Mouse (Mus musculus) regulatory T cell (primary cell): ENCODE measurements around the gene Rpl38.

ENCODE experiments used
- in situ Hi-C: fragments of 300-600 bp; cut with MboI, MseI; formaldehyde crosslinking; loops from one replicate; pipeline ENCODE4 v1.15.1; 2025; ENCODE audit warnings: high pct_unique_total_duplicates

Gene Rpl38

DNA sequence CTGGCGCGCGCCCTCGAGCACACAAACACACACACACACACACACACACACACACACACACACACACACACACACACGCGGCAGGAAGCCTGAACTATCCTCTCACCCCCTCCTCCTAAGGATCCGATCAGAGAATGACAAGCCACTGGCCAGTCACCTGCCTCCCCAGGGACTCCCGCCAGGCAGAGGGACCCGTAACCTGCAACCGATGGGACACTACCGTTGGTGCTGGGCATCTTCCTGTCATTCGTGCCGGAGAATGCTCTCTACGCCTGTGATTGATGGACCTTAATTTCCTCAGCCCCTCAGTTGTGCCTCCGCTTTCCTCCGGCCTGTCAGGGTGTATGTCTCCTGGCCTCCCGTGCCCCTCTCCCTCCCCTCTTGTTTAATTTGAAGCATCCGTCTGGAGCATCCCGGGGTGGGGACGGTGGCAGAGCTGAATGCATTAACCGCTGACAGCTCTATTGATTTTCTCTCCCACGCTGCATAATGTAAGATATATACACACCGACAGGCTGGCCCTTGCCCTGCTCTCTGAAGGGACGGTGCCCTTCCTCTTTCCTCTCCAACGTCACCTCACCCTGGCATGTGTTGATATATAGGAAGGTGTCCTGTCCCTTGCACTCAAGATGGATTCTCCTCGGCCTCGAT is 11.2 kb upstream of the Rpl38 start:
- in situ Hi-C loops = loop anchor here (25.0 kb wide), 1 partner anchor 1095 kb away; no protein-coding TSS in a partner anchor

DNA sequence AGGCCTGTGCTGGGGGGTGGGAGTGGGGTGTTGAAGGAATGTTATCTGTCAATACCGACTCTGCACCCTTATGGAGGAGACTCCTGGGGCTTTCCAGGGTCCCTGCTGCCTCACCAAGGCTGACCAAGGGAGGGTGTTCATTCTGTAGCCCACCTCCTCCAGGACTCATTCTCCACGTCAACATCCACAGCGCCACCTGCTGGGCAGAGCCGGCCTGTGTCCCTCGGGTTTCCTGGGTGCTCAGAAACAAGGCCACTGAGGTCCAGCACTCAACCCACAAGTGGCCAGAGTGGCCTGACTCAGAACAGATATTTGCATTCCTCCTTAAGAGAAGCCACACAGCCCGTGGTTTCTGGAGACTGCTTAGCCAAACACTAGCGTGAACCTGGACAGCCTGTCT is 10.6 kb upstream of the Rpl38 start:
- in situ Hi-C loops = loop anchor here (25.0 kb wide), 1 partner anchor 1095 kb away; no protein-coding TSS in a partner anchor

DNA sequence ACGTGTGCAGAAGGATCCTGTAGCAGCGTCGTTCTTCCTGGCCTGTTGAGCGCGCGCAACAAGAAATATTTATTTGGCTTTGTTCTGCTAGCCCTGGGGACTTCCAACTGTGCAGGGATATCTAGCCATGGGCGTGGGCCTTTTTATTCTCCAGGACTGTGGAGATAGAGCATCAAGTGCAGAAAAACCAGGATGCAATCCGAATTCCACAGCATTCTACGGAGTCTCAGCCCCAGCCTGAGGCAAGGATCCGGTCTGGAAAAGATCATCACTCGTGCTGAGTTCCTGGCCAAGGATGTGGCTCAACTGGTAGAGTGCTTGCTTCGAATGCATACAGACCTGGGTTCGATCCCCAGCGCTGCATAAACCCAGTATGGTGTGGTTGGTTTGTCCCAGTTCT is 6.2 kb upstream of the Rpl38 start:
- in situ Hi-C loops = loop anchor here (25.0 kb wide), 1 partner anchor 1100 kb away; no protein-coding TSS in a partner anchor

DNA sequence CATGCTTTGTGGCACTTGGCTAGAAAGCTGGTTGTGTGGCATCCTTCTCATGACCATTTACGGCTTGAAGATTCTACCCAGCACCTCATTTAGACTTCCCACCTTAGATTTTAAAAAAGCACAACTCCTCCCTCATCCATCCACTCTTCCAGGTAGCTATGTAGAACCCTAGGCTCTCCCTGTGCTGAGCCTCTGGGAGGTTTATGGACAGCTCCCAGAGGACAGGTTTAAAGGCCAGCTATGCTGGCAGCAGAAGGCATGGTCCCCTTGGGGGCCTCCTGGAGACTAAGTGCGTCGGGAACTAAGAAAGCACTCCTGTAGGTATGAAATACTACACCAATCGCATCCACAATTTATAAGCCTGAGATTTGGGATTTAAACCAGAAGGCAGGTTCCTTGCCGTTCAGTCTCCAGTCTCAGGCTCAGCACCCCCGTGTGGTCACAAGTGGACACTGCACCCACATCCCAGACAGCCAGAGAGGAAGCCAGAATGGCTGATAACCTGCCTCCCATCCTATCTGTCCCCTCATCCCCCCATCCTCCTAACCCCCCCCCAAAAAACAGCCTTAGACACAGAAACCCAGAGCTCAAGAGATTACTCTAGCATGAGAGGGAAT is 5.5 kb upstream of the Rpl38 start:
- in situ Hi-C loops = loop anchor here (25.0 kb wide), 1 partner anchor 1101 kb away; no protein-coding TSS in a partner anchor

DNA sequence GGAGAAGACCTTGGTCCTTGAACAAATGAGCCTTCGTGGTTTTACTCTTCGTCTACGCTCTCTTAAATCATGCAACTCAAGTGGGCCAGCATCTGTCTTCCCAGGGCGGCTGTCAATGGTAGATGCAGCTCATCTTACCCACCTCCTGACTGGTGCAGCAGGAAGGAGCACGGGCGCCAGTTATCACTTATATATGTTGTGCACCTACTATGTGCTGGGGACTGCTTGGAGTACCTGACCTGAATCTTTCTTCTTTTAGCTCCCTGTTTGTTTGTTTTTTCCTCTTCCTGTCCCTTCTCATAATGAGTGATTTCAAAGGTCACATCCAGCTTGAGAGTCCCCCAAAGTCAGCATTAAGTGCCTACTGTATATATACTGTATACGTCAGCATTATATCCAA is 4.2 kb upstream of the Rpl38 start:
- in situ Hi-C loops = loop anchor here (25.0 kb wide), 1 partner anchor 1102 kb away; no protein-coding TSS in a partner anchor

DNA sequence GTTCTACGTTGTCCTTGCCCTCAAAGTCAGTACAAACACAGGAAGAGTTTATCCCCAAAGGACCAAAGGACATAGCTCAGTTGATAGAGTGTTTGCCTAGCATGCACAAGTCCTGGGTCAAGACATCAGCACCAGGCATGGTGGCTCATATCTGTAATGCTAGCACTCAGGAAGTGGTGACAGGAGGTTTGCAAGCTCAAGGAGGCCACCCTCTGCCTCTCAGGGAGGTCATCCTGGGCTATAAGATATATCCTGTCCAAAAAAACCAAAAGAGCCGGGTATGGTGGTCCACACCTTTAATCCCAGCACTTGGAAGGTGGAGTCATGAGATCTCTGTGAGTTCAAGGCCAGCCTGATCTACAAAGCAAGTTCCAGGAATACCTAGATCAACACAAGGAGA is 2.9 kb upstream of the Rpl38 start:
- in situ Hi-C loops = loop anchor here (25.0 kb wide), 1 partner anchor 1103 kb away; no protein-coding TSS in a partner anchor

DNA sequence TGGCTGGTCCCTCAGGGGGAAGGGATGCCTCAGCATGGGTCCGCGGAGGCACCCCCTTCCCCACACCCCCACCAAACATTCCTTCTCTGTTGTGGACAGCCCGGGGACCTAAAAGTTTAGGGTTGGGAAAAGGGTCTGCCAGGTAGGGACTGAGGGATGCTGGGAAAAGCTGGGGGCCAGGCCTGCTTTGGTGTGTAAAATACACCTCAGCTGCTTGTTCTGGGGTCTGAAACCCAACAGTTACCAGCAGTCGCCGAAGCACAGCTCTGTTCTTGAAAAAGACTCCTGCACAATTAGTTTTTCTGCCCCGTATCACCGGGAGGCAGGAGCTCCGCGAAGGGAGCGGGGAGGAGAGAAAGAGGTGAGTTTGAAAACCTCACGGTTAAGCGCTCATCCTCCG is 1.5 kb upstream of the Rpl38 start:
- in situ Hi-C loops = loop anchor here (25.0 kb wide), 1 partner anchor 1104 kb away; no protein-coding TSS in a partner anchor

DNA sequence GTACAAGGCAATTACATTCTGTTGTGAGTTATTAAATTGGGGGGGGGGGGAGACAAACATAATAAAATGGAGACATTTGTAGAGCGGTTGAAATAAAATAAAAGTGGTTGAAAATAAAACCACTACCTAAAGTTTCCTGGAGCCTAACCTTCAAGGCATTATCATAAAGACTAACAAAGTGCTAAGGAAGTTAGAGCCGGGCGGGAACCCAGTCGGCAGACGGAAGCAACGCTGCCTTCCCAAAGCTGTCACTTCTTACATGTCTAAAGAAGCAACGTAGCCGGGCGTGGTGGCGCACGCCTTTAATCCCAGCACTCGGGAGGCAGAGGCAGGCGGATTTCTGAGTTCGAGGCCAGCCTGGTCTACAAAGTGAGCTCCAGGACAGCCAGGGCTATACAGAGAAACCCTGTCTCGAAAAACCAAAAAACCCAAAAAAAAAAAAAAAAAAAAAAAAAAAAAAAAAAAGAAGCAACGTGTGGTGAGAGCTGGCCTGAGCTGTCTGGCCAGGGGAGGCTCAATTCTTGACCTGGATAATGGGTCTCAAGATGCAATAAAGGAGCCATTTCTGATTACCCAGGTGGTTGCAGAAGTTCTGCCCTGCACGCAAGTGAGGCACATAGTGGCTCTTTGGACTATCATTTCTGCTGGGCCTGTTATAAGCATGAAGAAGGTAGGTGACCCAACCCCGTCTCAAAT is 940 bp upstream of the Rpl38 start:
- in situ Hi-C loops = loop anchor here (25.0 kb wide), 1 partner anchor 1105 kb away; no protein-coding TSS in a partner anchor

DNA sequence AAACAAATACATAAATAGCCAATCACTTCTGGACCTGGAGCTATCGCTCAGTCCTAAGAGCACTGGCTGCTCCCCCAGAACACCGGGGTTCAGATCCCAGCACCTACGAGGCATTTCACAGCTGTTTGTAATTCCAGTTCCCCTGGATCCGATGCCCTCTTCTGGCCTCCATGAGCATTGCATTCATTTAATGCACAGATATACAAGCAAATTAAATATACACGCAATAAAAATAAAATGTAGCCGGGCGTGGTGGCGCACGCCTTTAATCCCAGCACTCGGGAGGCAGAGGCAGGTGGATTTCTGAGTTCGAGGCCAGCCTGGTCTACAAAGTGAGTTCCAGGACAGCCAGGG is 415 bp upstream of the Rpl38 start:
- in situ Hi-C loops = loop anchor here (25.0 kb wide), 1 partner anchor 1106 kb away; no protein-coding TSS in a partner anchor

DNA sequence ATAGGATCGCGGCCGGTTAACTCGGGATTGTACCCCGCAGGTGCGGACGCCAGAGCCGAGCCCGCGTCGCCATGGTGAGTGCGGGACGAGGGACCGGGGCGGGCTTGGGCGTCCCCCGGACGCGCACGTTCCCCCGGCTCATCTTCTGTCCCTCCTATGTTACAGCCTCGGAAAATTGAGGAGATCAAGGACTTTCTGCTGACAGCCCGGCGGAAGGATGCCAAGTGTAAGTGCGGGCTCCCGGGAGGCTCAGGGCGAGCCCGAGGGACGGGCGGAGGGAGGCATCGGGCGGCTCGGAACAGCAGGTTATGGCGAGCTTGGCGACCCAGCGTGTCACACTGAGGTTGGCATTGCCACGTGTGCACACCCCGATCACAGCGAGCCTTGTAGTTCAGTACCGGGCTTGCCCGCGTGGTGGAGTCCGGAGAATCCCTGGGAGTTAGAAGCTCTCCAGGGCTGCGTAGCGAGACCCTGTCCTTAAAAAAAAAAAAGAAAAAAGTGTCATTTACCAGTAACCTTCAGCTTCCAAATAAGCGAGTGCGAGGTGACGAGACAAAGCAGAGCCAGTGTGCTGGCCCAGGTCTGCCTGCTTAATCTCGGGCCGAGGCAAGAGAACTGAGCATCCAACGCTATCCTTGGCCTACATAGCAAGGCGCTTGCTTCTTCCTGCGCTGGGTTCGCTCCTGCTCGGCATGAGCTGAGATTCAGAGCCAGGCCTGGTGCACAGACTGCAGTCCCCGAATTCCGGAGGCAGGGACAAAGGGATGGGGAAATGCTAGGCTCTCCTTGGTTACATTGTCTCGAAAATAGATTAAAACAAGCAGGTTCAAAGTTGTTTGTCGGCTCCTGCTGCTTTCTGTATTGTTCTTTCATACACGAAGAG is 658 bp downstream of the Rpl38 start:
- in situ Hi-C loops = loop anchor here (25.0 kb wide), 1 partner anchor 1107 kb away; no protein-coding TSS in a partner anchor

DNA sequence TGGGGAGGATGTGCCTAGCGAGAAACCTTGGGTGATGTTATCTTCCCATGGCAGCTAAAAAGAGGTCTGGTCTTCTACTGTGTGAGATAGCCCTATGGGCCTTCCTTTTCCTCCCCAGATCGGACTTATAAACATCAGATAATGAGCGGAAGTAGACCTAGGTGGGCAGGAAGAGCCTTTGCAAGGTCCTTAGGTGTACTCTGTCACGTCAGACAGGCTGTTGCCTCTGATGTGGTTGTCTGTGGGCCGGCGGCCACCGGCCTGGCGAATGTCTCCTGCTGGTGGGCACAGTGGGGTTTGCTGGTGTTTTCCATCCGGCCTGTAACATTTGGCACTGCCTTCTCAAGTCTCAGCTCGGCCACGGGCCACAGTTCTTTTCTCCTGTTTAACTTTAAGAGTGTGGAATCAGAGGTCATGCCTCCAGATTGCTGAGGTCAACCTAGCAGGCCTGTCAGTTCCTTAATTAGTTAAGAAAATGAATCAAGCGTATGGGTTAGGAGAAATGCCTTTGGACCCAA is 1.4 kb downstream of the Rpl38 start:
- in situ Hi-C loops = loop anchor here (25.0 kb wide), 1 partner anchor 1107 kb away; no protein-coding TSS in a partner anchor

DNA sequence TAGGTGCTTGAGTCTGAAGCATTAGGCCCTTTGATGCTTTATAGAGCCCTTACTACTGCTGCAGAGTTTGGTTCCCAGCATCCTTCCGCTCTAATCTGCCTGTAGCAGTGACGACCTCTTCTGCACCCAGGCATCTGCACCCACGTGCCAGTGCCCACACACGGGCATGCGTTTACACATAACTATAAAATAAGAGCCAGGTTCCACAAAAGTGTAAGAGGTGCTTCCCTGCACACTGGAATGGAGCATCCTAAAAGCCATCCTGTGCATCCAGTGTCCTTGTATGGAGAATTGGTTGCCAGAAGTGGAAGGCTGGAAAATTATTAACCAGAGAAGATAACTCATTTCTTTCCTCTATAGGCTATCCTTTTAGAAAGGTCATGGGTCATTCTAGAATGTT is 2.8 kb downstream of the Rpl38 start:
- in situ Hi-C loops = loop anchor here (25.0 kb wide), 1 partner anchor 1109 kb away; no protein-coding TSS in a partner anchor

DNA sequence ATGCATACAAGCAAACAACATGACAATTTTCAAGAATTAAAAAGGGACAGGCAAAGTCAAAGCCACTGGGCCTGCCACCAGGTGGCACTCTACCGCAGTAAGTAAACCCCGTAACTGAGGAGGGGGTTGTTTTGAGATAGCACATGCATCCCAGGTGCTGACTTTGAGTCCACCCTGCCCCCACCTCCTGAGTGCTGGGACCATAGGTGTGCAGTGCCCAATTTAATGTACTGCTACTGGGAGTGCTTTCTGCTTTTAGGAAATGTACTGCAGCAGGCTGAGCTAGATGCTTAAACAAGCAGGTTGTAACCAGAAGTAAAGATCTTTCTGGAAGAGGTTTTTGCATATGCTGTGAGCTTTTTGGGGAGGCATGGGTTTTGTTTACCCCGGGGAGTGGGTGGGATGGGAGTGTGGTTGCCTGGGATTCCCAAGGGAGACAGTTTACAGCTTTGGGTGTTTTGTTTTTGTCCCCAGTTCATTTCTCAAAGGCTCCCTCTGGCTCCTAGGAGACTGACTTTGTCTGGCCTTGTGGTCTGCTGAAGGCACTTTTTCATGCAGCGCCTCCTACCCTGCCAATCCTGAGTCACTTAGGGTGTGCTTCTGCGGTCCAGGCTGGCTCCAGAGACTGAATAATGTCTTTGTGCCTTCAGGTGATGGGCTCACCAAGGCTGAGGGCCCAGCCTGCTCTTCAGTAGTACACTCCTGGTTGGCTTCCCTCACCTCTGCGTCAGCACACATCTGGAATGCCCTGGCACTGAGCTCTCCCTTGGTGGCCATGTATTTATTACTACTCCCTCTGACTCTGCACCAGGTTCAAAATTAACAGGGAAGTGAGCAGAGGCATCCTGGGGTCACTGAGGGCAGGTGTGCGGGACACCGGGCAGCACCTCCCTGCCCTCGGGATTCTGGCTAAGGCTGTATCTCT is 4.7 kb downstream of the Rpl38 start:
- in situ Hi-C loops = loop anchor here (25.0 kb wide), 1 partner anchor 1111 kb away; no protein-coding TSS in a partner anchor

DNA sequence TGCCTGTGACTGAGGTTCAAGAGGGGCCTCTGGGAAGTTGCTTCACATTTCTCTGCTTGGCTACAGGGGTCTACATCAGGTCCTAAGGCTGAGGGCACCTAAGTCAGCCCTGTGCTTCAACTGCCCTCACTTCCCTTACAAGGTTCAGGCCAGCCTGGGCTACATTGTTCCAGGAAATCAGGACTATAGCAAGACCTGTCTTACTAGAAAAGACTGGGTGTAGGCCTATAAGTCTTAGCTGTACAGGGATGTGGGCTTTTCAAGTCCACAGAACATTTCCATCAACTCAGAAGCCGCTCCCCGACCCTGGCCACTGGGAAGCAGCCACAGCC is 5.4 kb downstream of the Rpl38 start:
- in situ Hi-C loops = loop anchor here (25.0 kb wide), 1 partner anchor 1111 kb away; no protein-coding TSS in a partner anchor

DNA sequence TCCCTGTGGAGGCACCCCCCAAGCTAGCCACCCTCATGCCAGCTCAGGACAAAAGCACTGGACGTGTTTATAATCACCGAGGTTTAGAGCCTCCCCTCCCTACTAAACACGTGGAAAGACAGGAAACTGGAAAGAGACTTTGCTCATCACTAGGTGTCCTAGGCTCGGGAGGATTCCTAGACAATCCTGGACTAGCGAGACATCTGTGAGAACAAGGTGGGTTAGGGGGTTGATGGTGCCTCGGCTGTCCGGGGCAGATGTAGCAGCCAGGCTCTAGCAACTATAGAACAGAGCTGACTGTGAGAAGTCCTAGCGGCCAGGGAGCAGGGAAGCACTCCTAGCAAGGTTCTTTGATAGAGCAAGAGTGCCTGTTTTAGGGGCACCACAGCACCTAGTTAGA is 5.9 kb downstream of the Rpl38 start:
- in situ Hi-C loops = loop anchor here (25.0 kb wide), 1 partner anchor 1112 kb away; no protein-coding TSS in a partner anchor

DNA sequence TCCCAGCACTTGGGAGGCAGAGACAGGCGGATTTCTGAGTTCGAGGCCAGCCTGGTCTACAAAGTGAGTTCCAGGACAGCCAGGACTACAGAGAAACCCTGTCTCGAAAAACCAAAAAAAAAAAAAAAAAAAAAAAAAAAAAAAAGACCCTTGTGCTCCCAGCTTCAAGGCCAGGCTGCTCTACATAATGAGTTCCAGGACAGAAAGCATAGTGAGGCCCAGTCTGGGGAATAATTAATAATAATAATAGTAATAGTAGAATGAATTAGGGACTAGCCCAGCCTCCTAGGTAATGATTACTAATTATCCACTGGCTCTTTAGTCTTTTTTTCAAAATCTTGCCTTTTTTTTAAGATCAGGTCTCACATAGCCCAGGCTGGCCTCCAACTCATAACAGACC is 6.5 kb downstream of the Rpl38 start:
- in situ Hi-C loops = loop anchor here (25.0 kb wide), 1 partner anchor 1112 kb away; no protein-coding TSS in a partner anchor

DNA sequence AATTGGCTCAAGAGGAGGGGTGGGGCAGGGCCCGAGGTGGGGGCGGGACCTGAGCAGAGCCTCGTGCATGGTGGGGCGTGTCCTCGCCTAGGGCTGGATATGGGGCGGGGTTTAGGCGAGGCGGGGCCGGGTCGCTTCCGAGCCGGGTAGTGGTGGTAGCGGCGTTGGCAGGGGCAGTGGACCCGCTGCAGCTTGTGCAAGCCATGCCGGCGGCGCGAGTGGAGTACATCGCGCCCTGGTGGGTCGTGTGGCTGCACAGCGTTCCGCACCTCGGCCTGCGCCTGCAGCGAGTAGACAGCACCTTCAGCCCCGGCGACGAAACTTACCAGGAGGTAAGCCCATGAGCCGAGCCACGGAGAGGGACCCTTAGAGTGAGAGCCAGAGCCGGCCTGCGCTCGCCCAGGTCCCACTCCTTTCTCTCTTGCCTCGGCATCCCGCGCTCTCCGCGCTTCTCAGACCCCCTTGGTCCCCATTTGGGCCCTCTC is 7.1 kb downstream of the Rpl38 start, which contains the start of gene Ttyh2:
Gene Ttyh2, plus strand, starts transcription at position 91 of the 485 bp plus-strand sequence.
- in situ Hi-C loops = no loop called here

DNA sequence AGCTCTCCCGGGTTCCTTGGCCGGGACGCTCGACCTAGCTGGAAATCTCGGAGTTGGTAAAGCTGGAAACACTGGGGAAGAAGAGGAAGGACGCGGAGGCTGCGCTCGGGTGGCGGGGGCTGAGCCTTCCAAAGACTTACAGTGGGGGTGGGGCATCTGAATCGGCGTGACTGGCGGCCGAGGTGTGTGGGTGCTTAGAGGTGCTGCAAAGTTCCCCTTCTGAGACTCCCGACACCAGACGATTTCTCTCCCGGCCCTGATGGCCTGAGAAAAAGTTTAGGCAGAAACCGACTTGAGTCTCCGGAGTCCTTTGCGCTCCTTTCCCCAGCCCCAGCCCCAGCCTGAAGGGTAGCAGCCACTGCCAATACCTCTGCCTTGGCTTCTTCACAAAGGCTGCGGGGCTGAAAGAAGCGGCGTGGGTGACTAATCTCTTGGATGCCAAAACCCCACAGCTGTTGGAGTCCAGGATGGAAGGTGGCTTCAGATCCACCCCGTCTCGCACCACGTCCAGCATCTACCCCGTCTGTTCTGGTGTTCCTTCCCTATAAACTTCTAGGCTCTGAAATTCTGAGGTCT is 7.6 kb downstream of the Rpl38 start:
- in situ Hi-C loops = no loop called here

DNA sequence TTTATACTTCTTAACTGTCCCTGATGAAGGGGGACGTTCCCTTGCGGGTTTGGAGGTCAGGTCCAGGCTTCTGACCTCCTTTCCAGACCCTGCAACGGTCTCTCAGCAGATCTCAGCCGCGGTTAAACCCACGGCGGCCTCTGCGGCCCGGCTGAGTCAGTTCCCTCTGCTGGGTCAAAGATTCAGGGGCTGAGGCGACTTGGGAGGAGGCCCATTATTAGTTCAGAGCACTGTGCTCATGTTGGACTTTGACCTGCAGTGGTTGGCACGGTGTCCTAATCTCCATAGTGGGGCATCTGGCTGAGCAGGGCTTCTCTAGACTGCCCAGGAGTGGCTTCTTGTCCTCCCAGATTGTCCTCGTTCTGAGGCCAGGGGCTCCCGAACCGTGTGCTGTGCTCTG is 8.1 kb downstream of the Rpl38 start:
- in situ Hi-C loops = no loop called here
